Mouse (Mus musculus) CH12.LX (cell line): ENCODE results near the gene Pvr.

Source experiments
- CHD2 ChIP-seq: IDR thresholded peaks from 2 replicates; pipeline ENCODE4 v1.6.1; 2011; ENCODE audit warnings: low read length, improper control_type of control experiment
- CTCF ChIP-seq, 2 experiments: IDR thresholded peaks in 1 of 2; conservative IDR thresholded peaks in 1 of 2; 2 replicates each; pipeline ENCODE4 v1.5.1; 2011 to 2012; ENCODE audit warnings: low read depth in 2 of 2, low read length in 2 of 2, improper control_type of control experiment in 1 of 2, inconsistent platforms in 1 of 2, mild to moderate bottlenecking in 1 of 2, moderate library complexity in 1 of 2
- E2F4 ChIP-seq: IDR thresholded peaks from 2 replicates; pipeline ENCODE4 v1.6.1; 2011; ENCODE audit warnings: low read depth, low read length, improper control_type of control experiment; ENCODE audit not compliant: insufficient replicate concordance
- EP300 ChIP-seq: IDR thresholded peaks from 2 replicates; pipeline ENCODE4 v1.6.1; 2011; ENCODE audit warnings: low read length, improper control_type of control experiment
- ETS1 ChIP-seq: conservative IDR thresholded peaks from 2 replicates; pipeline ENCODE4 v1.6.1; 2012; ENCODE audit warnings: low read depth, mild to moderate bottlenecking, inconsistent platforms, low read length, improper control_type of control experiment, moderate library complexity
- JUN ChIP-seq: IDR thresholded peaks from 2 replicates; pipeline ENCODE4 v1.6.1; 2011; ENCODE audit warnings: low read depth, mild to moderate bottlenecking, low read length, improper control_type of control experiment, moderate library complexity; ENCODE audit not compliant: insufficient read depth
- JUND ChIP-seq: conservative IDR thresholded peaks from 2 replicates; pipeline ENCODE4 v1.6.1; 2011; ENCODE audit warnings: low read depth, low read length, improper control_type of control experiment
- MAZ ChIP-seq: IDR thresholded peaks from 2 replicates; pipeline ENCODE4 v1.6.1; 2012; ENCODE audit warnings: low read depth, mild to moderate bottlenecking, inconsistent platforms, low read length, improper control_type of control experiment, moderate library complexity
- NRF1 ChIP-seq: IDR thresholded peaks from 2 replicates; pipeline ENCODE4 v1.6.1; 2014; ENCODE audit warnings: low read depth, mild to moderate bottlenecking, inconsistent platforms, low read length, improper control_type of control experiment, moderate library complexity
- RAD21 ChIP-seq: IDR thresholded peaks from 2 replicates; pipeline ENCODE4 v1.6.1; 2011; ENCODE audit warnings: low read depth, mild to moderate bottlenecking, low read length, improper control_type of control experiment, moderate library complexity
- SMC3 ChIP-seq: IDR thresholded peaks from 2 replicates; pipeline ENCODE4 v1.6.1; 2011; ENCODE audit warnings: low read depth, low read length, improper control_type of control experiment
- TBP ChIP-seq: conservative IDR thresholded peaks from 2 replicates; pipeline ENCODE4 v1.6.1; 2011; ENCODE audit warnings: low read depth, low read length, improper control_type of control experiment
- ZNF384 ChIP-seq: IDR thresholded peaks from 2 replicates; pipeline ENCODE4 v1.6.1; 2012; ENCODE audit warnings: low read depth, low read length, improper control_type of control experiment, inconsistent platforms

- TF ChIP-seq NRF1: no peak
- TF ChIP-seq CTCF (conservative IDR thresholded peaks at IDR 0.05 in 1 of 2, IDR thresholded peaks at IDR 0.05 in 1 of 2; ENCODE audit: low read depth in 2 of 2, low read length in 2 of 2): no peak
- TF ChIP-seq CHD2: no peak
- no peak for TF ChIP-seq MAZ
- no peak for TF ChIP-seq ETS1
- no peak for TF ChIP-seq JUN
- TF ChIP-seq SMC3: no peak
- TF ChIP-seq EP300: no peak
- no peak for TF ChIP-seq ZNF384
- no peak for TF ChIP-seq JUND
- TF ChIP-seq TBP: no peak
- TF ChIP-seq RAD21: no peak
- TF ChIP-seq E2F4: no peak
These were observed 6.4 kb downstream of the Pvr start for GRCm38 (mm10) chr7:19914558-19914957.
